Mouse (Mus musculus) granulocyte monocyte progenitor cell, adult 5-6 weeks (primary cell): ENCODE results near the gene Sgf29. TPM values are rescaled to one million over a fixed set of nuclear protein-coding genes. Genes with fewer than 3 reads are reported as not detected.
"Not testable (repeated sequence)": the region's sequence is repeated elsewhere in the genome, so short reads cannot be mapped to it uniquely, and the experiment has no call there.

Source experiments
- ATAC-seq: replicated peaks from 2 replicates; pipeline ENCODE4 v1.8.0; 2016; ENCODE audit warnings: mild to moderate bottlenecking, moderate TSS enrichment, inconsistent platforms; ENCODE audit not compliant: poor library complexity, severe bottlenecking
- total RNA-seq, 2 experiments: library from RNA; stranded (forward) in 1 of 2; stranded (reverse) in 1 of 2; fragments of 200-712, 200-1000 nt in 1 of 2; fragments of >200 nt in 1 of 2; fragmentation: Nextera tagmentation in 1 of 2; gene quantifications; 2 replicates each; pipeline ENCODE4 v1.2.3; 2014 to 2017

Sgf29 gene
- total RNA-seq, 2 experiments from 2014 or later, result 79.1 to 133 TPM

- peak; percentile 84 for ATAC-seq
These were observed 12.2 kb upstream of the Sgf29 start for GRCm38 (mm10) chr7:126636733-126637520.

- no peak for ATAC-seq
These were observed 6.4 kb upstream of the Sgf29 start for GRCm38 (mm10) chr7:126642545-126643243.

GRCm38 (mm10) chr7:126643244-126643617, 5.9 kb upstream of the Sgf29 start:
- not testable (repeated sequence) for ATAC-seq

- no peak for ATAC-seq
These were observed 4.8 kb upstream of the Sgf29 start for GRCm38 (mm10) chr7:126644345-126644744.

- ATAC-seq, result no peak
These were observed 4.2 kb upstream of the Sgf29 start for GRCm38 (mm10) chr7:126644914-126645313.

- ATAC-seq, result no peak
These were observed 3.4 kb upstream of the Sgf29 start for GRCm38 (mm10) chr7:126645708-126646107.

DNA sequence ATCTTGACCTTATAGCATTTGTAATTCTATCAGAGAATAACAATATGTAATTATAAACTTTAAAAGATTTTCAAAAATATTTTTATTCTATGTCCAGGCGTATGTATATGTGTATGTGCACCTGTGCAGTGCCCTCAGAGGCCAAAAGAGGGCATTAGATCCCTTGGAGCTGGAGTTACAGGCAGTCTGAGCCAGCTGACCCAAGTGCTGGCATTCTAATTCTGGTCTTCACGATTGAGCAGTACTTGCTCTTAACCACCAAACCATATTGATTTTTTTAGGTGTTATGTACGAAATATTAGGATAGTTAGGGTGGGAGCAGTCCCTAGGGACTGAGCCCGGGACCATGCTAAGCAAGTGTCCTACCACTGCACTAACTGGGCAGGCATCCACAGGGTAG, 623 bp upstream of the Sgf29 start:
- ATAC-seq, result peak; percentile 36; the same call in 1 of the 2 replicates

- no peak for ATAC-seq
These were observed 1.7 kb downstream of the Sgf29 start for GRCm38 (mm10) chr7:126650852-126651251.

DNA sequence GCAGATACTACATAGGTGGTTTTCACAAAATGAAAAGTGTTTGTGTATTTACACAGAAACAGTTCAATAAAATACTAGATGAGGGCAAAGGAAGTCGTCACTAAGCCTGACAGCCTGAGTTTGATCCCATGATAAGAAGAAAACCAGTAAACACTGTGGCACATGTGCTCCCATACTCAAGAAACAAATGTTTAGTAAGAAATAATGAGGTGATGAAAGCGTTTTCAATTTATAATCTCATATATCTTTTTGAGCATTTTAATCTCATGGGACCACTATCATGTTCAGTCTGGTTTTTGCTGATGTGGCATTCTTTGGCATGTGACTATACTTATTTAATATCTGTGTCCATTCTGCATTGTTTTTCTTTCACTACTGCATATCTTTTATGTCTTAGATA, 4.9 kb downstream of the Sgf29 start:
- ATAC-seq, result no peak

DNA sequence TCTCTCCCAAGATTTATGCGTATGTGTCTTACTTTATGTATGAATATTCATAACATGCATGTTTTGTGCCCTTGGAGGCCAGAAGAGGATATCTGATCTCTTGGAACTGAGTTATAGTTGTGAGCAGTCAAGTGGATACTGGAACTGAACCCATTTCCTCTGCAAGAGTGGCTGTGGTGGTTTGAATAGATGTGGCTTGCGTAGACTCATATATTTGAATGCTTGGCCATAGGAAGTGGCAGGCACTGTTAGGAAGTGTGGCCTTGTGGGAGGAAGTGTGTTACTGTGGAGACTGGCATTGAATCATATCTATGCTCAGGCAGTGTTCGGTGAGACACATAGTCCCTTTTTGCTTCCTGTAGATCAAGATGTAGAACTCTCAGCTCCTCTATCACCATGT, 6.6 kb downstream of the Sgf29 start:
- peak; percentile 96 for ATAC-seq

- ATAC-seq, result no peak
These were observed 8.4 kb downstream of the Sgf29 start for GRCm38 (mm10) chr7:126657522-126657921.

- ATAC-seq, result no peak
These were observed 10.7 kb downstream of the Sgf29 start for GRCm38 (mm10) chr7:126659771-126660170.

DNA sequence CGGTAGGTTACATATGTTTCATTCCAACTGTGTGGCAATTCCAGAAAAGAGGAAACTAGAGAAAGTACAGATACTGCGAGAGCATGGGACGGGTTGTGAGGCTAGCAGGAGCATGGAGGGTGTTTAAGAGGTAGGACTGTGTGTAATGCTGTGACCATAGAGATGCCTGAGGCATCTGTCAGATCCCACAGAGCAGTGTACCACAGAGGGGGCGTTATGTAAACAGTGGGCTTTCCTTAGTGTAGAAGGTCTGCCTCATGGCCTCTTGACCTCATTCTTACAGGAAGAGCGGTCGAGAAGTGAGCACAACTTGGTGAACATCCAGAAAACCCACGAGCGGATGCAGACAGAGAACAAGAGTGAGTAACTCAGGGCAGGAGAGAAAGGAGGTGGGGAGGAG, 14.5 kb downstream of the Sgf29 start:
- ATAC-seq, result peak; percentile 55

DNA sequence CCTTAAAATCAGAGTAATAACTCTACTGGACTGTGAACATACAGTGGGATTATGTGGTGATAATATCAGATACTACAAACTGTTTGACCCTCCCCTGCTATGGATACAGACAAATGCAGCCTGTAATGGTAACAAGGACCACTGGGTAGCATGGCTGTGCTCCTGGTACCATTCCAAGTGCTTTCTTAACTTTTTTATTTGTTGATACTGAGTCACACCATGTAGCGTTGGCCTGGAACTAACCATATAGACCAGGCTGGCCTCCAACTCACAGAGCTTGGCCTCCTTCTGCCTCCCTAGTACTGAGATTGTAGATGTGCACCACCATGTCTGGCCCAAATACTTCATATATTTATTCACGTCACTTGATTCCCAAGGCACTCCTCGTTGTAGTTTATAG, 16.2 kb downstream of the Sgf29 start:
- ATAC-seq, result no peak

GRCm38 (mm10) chr7:126667495-126668090, 18.5 kb downstream of the Sgf29 start:
- peak; percentile 70 for ATAC-seq

- ATAC-seq, result peak; percentile 43
These were observed 19.3 kb downstream of the Sgf29 start for GRCm38 (mm10) chr7:126668452-126668851.

GRCm38 (mm10) chr7:126670152-126670551, 21.0 kb downstream of the Sgf29 start:
- ATAC-seq, result no peak

GRCm38 (mm10) chr7:126672111-126672510, 23.0 kb downstream of the Sgf29 start:
- ATAC-seq, result no peak

DNA sequence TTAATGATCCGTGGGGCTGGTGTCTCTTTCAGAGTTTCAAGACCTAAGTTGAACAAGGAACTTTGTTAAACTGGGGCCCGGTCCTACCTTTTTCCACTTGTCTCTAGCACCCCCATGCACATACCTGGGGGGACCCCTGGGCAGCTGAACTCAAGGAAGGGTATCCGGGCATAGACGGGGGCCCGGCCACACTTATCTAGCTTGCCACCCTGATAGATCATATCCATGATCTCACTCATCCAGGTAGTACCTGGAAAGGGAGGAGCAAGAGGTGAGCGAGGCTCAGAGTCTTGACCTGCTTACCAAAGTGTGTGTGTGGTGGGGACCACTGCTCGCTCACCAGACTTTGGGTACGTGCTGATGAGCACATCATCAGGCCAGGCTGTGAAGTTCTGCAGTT, 26.0 kb downstream of the Sgf29 start:
- ATAC-seq, result 0 out of 2 replicates have a peak, but pooled peaks have one; percentile 17

DNA sequence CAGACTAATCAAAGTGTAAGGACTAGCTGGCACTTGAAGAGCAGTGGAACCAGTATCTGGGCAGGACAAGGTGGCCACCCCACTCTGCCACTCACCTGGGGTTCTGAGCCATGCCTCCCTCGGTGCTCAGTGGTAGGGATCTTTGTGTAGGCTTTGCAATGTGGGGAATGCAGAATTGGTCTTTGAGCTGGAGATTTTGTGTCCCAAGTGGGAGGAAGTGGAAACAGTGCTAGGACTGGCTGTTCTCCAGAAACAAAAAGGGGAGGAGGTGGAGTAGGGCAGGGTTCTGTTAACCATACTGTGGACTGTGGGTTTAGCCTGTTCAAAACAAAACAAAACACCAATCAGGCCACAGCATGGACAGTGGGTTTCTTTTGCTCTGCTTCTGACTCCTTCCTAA, 27.1 kb downstream of the Sgf29 start, which contains the start of gene Sult1a1:
Sult1a1 (minus strand) TSS at position 226 of the 400 bp plus-strand sequence.
- ATAC-seq, result no peak

DNA sequence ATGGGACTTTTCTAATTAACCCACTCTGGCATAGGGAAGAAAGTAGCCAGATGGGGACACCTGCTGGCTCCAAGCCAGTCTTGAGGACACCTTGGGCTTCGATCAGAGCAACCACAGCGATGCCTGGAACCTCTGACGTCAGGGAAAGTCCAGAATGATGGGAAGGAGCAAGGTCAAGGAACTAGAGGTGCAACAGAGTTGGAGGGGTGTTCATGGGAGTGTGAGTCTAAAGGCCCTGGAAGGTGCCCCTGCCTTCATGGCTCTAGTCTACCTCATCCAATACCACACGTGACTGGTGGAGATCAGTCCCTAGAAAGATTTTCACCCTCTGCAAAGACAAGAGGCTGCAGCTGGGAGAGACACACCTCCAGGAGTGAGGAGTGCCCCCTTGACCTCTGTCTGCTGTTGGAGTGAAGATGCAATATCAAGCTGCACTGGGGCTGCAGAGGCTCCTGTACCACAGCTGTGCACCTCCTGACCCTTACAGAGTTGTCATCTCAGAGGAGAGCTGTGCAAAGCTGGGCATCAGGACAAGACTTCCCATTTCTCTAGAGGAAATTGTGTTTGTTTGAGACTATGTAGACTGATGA, 27.6 kb downstream of the Sgf29 start:
- no peak for ATAC-seq
